Mouse (Mus musculus) forebrain, embryonic 13.5 days (tissue): ENCODE data around the gene Slc30a1. TPM values are rescaled to one million over a fixed set of nuclear protein-coding genes. Genes with fewer than 3 reads are reported as not detected.

Experiments used
- ATAC-seq: fragments of 200-750 bp; cut with Nextera tagmentation; 2 replicates; pipeline ENCODE4 v1.8.0; 2017
- H3K27ac ChIP-seq: fragments of 300-500 bp; sonication (generic); 2 replicates; pipeline ENCODE4 v1.5.1; 2015; ENCODE audit warnings: inconsistent platforms, mild to moderate bottlenecking, moderate library complexity
- H3K27me3 ChIP-seq: fragments of 300-500 bp; sonication (generic); 2 replicates; pipeline ENCODE4 v1.6.1; 2015; ENCODE audit warnings: mild to moderate bottlenecking, inconsistent platforms
- H3K36me3 ChIP-seq: fragments of 300-500 bp; sonication (generic); 2 replicates; pipeline ENCODE4 v1.6.1; 2015; ENCODE audit warnings: mild to moderate bottlenecking, inconsistent platforms; ENCODE audit not compliant: poor library complexity, severe bottlenecking
- H3K4me1 ChIP-seq: fragments of 300-500 bp; sonication (generic); 2 replicates; pipeline ENCODE4 v1.6.1; 2015; ENCODE audit warnings: inconsistent platforms
- H3K4me2 ChIP-seq: fragments of 300-500 bp; sonication (generic); 2 replicates; pipeline ENCODE4 v1.6.1; 2015; ENCODE audit warnings: inconsistent platforms, mild to moderate bottlenecking, moderate library complexity
- H3K4me3 ChIP-seq: fragments of 300-500 bp; sonication (generic); 2 replicates; pipeline ENCODE4 v1.5.1; 2015; ENCODE audit warnings: mild to moderate bottlenecking, inconsistent platforms
- H3K9ac ChIP-seq: fragments of 300-500 bp; sonication (generic); 2 replicates; pipeline ENCODE4 v1.6.1; 2015; ENCODE audit warnings: mild to moderate bottlenecking, inconsistent platforms
- H3K9me3 ChIP-seq: fragments of 300-500 bp; sonication (generic); replicated peaks from 2 replicates; pipeline ENCODE4 v1.6.1; 2016; ENCODE audit warnings: inconsistent platforms
- WGBS: fragments of 180-500 bp; shearing (Covaris S2); methylation state at CpG from one replicate; pipeline ENCODE4 v1.1.7; 2015; 5-methylcytosine and 5-hydroxymethylcytosine counted together
- polyA plus RNA-seq: library from polyadenylated mRNA; unstranded; fragments of >200 nt; fragmentation: Nextera tagmentation; extraction: Ambion mirVana; gene quantifications from 2 replicates; pipeline ENCODE4 v1.2.1, GENCODE M21; 2015

The Slc30a1 gene
- polyA plus RNA-seq, 1 experiment from 2014 or later, result 1.6 TPM

DNA sequence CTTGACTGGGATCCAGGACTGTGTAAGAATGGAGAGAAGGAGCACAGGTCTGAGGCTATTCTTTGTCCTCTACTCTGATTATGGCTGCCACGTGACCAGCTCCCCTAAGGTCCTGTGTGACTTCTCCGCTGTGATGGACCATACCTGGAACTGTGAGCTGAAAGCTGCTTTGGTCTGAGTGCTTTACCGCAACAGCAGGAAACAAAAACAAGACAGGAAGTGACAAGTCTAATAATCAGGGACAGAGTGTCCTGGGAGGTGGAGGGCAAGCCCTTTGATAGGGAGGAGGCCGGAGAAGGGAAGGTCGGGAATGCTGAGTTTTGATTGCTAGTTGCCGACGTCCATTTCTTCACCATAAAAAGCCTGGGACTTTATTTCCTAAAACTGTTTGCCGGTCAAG lies 22.5 kb downstream of the Slc30a1 start:
- H3K4me1 ChIP-seq, result no peaks in the 10 kb centered on the region
- ATAC-seq, result no peak
- H3K27ac ChIP-seq, result no peak overlapping the region
- H3K27me3 ChIP-seq, result no peaks in the 10 kb centered on the region; the same call in 1 of the 2 replicates
- no peaks in the 10 kb centered on the region for H3K9me3 ChIP-seq
- 85% methylated on average over 8 of the region's 8 CpGs for WGBS
- no peak overlapping the region for H3K9ac ChIP-seq
- H3K4me2 ChIP-seq, result no peak overlapping the region
- H3K36me3 ChIP-seq, result no peaks in the 10 kb centered on the region
- H3K4me3 ChIP-seq, result no peak overlapping the region

GRCm38 (mm10) chr1:191929897-191930524 lies 23.4 kb downstream of the Slc30a1 start:
- ATAC-seq, result no peak

GRCm38 (mm10) chr1:191930525-191931105 lies 24.0 kb downstream of the Slc30a1 start:
- no peak overlapping the region for H3K27ac ChIP-seq
- no peak for ATAC-seq
- H3K27me3 ChIP-seq, result no peaks in the 10 kb centered on the region; the same call in 1 of the 2 replicates
- H3K4me1 ChIP-seq, result no peaks in the 10 kb centered on the region
- no peak overlapping the region for H3K4me3 ChIP-seq
- H3K9me3 ChIP-seq, result no peaks in the 10 kb centered on the region
- H3K36me3 ChIP-seq, result no peaks in the 10 kb centered on the region
- H3K9ac ChIP-seq, result no peak overlapping the region
- H3K4me2 ChIP-seq, result no peak overlapping the region
- WGBS, result 80% methylated on average over 3 of the region's 3 CpGs

More at GRCm38 (mm10) chr1:191929897-191930524, 23.4 kb downstream of the Slc30a1 start:
- H3K9ac ChIP-seq, result no peak overlapping the region
- H3K4me2 ChIP-seq, result no peak overlapping the region
- H3K27ac ChIP-seq, result no peak overlapping the region
- H3K9me3 ChIP-seq, result no peaks in the 10 kb centered on the region
- H3K27me3 ChIP-seq, result no peaks in the 10 kb centered on the region; the same call in 1 of the 2 replicates
- H3K36me3 ChIP-seq, result no peaks in the 10 kb centered on the region
- no peak overlapping the region for H3K4me3 ChIP-seq
- no peaks in the 10 kb centered on the region for H3K4me1 ChIP-seq
- WGBS, result 68% methylated on average over 12 of the region's 12 CpGs

DNA sequence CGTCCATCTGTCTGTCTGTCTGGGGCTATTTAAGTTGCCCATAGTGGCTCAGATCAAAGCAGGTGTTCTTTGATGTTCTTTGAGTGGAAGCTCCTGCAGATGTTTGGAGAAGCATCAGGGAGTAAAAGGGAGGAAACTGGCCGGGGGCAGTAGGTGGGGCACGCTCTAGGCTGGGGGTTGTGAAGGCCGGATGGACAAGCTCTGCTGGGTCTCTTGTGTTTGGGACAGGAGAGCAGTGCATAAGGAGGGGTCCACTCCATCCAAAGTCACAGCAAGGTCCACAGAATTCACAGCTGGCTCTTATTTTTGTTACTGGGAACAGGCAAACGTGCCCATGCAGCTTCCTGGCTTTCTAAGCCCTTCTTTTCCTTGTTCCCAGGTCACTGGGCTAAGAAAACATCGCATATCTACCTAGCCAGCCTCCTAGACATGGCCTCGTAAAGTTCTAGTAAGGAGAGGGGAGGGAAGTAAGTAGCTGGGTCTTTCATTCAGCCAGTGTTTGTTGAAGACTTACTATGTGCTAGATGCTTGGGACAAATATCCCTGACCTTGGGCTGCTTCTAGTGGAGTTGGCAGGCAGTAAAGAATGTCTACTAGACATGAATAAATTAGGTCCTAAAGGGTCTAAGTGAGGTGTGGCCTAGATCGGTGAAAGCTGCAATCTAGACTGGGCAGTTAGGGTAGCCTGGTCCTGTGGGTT lies 25.9 kb downstream of the Slc30a1 start:
- WGBS, result 79% methylated on average over 8 of the region's 8 CpGs
- H3K4me1 ChIP-seq, result no peaks in the 10 kb centered on the region
- no peak overlapping the region for H3K4me3 ChIP-seq
- H3K9ac ChIP-seq, result no peak overlapping the region
- no peak overlapping the region for H3K27ac ChIP-seq
- H3K4me2 ChIP-seq, result no peak overlapping the region
- H3K9me3 ChIP-seq, result no peaks in the 10 kb centered on the region
- no peak for ATAC-seq
- no peaks in the 10 kb centered on the region for H3K36me3 ChIP-seq
- H3K27me3 ChIP-seq, result no peaks in the 10 kb centered on the region; the same call in 1 of the 2 replicates

DNA sequence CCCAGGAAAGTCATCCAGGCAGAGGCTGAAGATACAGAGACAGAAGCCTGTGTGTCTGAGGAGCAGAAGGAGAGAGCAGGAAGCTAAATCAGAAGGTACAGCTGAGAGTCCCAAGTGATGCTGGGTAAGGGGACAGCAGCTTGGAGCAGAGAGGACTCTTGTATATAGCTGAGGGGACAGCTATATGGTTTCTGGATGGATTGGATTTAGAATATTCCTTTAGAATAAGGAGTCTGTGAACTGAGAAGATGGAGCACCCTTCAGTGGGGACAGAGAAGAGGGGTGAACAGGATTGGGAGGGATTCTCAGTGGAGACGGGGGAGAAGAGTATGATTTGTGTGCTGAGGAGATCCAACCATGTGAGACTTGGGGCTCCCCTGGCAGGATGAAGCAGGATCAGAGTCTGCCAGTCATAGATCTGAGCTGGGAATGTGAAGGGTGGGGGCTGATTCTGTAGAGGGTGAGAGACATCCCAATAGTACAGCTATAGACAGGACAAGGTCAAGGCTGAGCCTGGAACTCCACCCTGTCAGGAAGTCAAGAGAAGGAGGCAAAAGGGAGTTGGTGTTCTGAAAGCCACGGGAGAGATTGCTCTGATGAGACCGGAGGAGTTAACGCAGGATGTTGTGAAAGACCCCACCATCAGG lies 26.5 kb downstream of the Slc30a1 start:
- Histone ChIP-seq H3K4me3 (no peak overlapping the region), H3K36me3 (no peaks in the 10 kb centered on the region), H3K4me1 (no peaks in the 10 kb centered on the region), H3K9me3 (no peaks in the 10 kb centered on the region), H3K9ac (no peak overlapping the region), H3K27ac (no peak overlapping the region), H3K4me2 (no peak overlapping the region), H3K27me3 (no peaks in the 10 kb centered on the region; the same call in 1 of the 2 replicates)
- no peak for ATAC-seq
- WGBS, result 82% methylated on average over 4 of the region's 4 CpGs

GRCm38 (mm10) chr1:191943638-191944037 lies 37.1 kb downstream of the Slc30a1 start:
- no peaks in the 10 kb centered on the region for H3K9me3 ChIP-seq
- no peak for ATAC-seq
- no peak overlapping the region for H3K4me2 ChIP-seq
- no peaks in the 10 kb centered on the region for H3K4me1 ChIP-seq
- 88% methylated on average over 6 of the region's 6 CpGs for WGBS
- H3K27me3 ChIP-seq, result no peaks in the 10 kb centered on the region
- no peak overlapping the region for H3K9ac ChIP-seq
- no peak overlapping the region for H3K27ac ChIP-seq
- no peak overlapping the region for H3K4me3 ChIP-seq
- H3K36me3 ChIP-seq, result no peaks in the 10 kb centered on the region

DNA sequence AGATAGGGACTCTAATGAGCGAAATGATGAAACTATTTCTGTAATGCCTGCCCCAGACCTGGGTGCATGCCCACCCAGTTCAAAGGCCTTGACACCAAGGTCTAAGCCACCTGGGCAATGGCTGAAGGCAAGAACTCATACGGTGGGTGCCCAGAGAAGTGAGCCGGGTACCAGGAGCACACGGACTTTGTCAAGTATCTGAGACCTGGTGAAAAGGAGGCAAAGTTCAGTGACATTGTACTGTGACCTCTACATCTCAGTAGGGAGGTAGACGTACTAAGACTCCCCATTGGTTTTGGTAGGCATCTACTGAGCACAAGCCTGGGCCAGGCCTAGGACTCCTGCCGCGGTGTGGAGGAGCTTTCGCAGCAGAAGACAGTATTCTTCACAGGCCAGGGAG lies 38.8 kb downstream of the Slc30a1 start:
- H3K4me3 ChIP-seq, result no peak overlapping the region
- H3K9me3 ChIP-seq, result no peaks in the 10 kb centered on the region
- H3K27me3 ChIP-seq, result no peaks in the 10 kb centered on the region
- H3K4me1 ChIP-seq, result no peaks in the 10 kb centered on the region
- H3K9ac ChIP-seq, result no peak overlapping the region
- H3K27ac ChIP-seq, result no peak overlapping the region
- no peaks in the 10 kb centered on the region for H3K36me3 ChIP-seq
- no peak for ATAC-seq
- 92% methylated on average over 8 of the region's 8 CpGs for WGBS
- H3K4me2 ChIP-seq, result no peak overlapping the region

DNA sequence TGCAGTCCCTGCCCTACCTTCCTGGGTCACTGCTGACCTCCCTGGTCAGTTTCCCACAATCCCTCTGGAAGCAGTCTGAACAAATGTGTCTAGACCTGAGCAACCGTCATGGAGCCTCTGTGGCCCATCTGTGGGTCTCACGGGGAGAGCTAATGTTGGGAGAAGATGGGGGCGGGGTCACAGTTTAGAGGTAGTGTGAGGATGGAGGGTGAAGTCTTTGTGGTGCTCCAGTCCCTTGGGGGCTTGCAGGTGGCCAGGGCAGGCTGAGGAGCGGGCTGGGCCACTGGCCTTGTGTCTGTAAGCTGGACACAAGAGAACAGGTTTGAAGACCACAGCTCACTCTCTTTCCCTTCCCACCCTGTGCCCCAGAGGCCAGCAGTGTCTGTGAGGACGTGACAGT lies 39.2 kb downstream of the Slc30a1 start:
- no peaks in the 10 kb centered on the region for H3K36me3 ChIP-seq
- H3K4me2 ChIP-seq, result no peak overlapping the region
- no peak overlapping the region for H3K4me3 ChIP-seq
- H3K27me3 ChIP-seq, result no peaks in the 10 kb centered on the region
- no peaks in the 10 kb centered on the region for H3K4me1 ChIP-seq
- no peak for ATAC-seq
- 89% methylated on average over 5 of the region's 5 CpGs for WGBS
- no peak overlapping the region for H3K9ac ChIP-seq
- no peaks in the 10 kb centered on the region for H3K9me3 ChIP-seq
- no peak overlapping the region for H3K27ac ChIP-seq

DNA sequence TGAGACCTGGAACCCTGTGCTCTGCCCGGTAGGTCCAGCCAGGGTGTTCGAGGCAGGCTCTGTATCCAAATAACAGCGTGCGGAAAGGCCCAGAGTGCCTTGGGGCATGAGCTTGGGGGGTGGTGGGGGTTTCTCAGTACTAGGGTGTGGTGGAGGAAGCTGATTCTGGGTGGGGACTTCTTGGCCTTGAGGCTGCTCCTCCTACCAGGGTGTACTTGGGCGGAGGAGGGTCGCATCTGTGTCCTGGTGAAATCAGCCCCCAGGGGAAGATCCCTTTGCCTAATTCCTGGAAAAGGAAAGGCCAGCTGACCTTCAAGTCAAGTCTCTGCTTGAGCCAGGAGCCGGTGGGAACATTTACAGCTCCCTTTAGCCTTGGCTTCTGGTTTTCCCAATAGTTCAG lies 39.7 kb downstream of the Slc30a1 start:
- no peak overlapping the region for H3K4me3 ChIP-seq
- no peak overlapping the region for H3K4me2 ChIP-seq
- no peaks in the 10 kb centered on the region for H3K27me3 ChIP-seq
- ATAC-seq, result no peak
- H3K9ac ChIP-seq, result no peak overlapping the region
- H3K4me1 ChIP-seq, result no peaks in the 10 kb centered on the region
- WGBS, result 85% methylated on average over 7 of the region's 7 CpGs
- no peaks in the 10 kb centered on the region for H3K9me3 ChIP-seq
- H3K27ac ChIP-seq, result no peak overlapping the region
- H3K36me3 ChIP-seq, result no peaks in the 10 kb centered on the region

GRCm38 (mm10) chr1:191946835-191947234 lies 40.3 kb downstream of the Slc30a1 start:
- Histone ChIP-seq H3K9me3 (no peaks in the 10 kb centered on the region), H3K4me1 (no peaks in the 10 kb centered on the region), H3K4me2 (no peak overlapping the region), H3K36me3 (no peaks in the 10 kb centered on the region), H3K9ac (no peak overlapping the region), H3K27ac (no peak overlapping the region), H3K27me3 (no peaks in the 10 kb centered on the region), H3K4me3 (no peak overlapping the region)
- no peak for ATAC-seq
- WGBS, result 92% methylated on average over 2 of the region's 2 CpGs

- Histone ChIP-seq H3K36me3 (no peaks in the 10 kb centered on the region), H3K27me3 (no peaks in the 10 kb centered on the region), H3K4me3 (no peak overlapping the region), H3K27ac (no peak overlapping the region), H3K9me3 (no peaks in the 10 kb centered on the region), H3K9ac (no peak overlapping the region), H3K4me2 (no peak overlapping the region), H3K4me1 (no peaks in the 10 kb centered on the region)
- ATAC-seq, result no peak
- 63% methylated on average over 8 of the region's 8 CpGs for WGBS
Observed at GRCm38 (mm10) chr1:191947796-191948195, 41.2 kb downstream of the Slc30a1 start.

DNA sequence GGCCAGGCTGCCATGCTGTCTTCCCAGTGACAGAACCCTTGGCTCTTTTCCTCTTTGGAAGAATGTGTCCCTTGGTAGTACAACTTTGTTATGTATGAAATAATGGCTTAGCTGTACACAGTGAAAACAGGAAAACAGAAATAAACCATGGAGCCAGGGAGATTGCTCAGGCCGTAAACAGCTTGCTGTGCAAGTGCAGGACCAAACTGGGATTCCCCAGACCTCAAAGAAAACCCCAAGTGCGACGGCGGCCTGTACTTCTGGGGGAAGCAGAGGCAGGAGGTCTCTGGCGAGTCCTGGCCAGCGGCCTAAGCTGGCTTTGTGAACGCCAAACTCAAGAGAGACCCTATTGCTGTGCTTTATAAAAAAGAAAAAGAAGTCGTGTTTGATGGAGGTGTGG lies 42.0 kb downstream of the Slc30a1 start:
- Histone ChIP-seq H3K27me3 (no peaks in the 10 kb centered on the region), H3K27ac (no peak overlapping the region), H3K9me3 (no peaks in the 10 kb centered on the region), H3K4me3 (no peak overlapping the region), H3K4me2 (no peak overlapping the region), H3K36me3 (no peaks in the 10 kb centered on the region), H3K9ac (no peak overlapping the region), H3K4me1 (no peaks in the 10 kb centered on the region)
- 80% methylated on average over 8 of the region's 8 CpGs for WGBS
- ATAC-seq, result no peak
